Mouse (Mus musculus): Measurements from ENCODE around the gene Slc15a4. TPM values are rescaled to one million over a fixed set of nuclear protein-coding genes. Genes with fewer than 3 reads are reported as not detected.

Gene Slc15a4
- total RNA-seq (2021), result 10 to 100 TPM; 10.7 to 12.1 TPM

- no peak for DNase-seq
- intact Hi-C loops (cut with DNase I), result no loop called here
These were observed at the start of gene Slc15a4, which contains the start of gene Glt1d1 for GRCm38 (mm10) chr5:127632167-127633145. Gene Slc15a4 (minus strand): TSS chr5:127632897. Gene Glt1d1 (plus strand): TSS chr5:127632262.

DNA sequence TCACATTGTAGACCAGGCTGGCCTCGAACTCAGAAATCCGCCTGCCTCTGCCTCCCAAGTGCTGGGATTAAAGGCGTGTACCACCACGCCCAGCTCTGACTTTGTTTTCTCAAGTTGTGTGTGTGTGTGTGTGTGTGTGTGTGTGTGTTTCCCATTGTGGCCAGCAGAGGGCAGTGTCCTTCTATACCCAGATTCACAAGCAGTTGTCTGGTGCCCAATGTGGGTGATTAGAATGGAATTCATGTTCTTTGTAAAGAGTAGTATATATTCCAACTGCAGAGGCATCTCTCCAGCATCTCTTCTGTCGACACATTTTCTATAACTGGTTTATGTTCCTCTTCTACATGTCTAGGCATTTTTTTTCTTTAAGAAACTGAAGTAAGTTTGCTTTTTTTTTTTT is 45.8 kb upstream of the Slc15a4 start:
- no peak for DNase-seq
- intact Hi-C loops (cut with DNase I), result no loop called here

DNA sequence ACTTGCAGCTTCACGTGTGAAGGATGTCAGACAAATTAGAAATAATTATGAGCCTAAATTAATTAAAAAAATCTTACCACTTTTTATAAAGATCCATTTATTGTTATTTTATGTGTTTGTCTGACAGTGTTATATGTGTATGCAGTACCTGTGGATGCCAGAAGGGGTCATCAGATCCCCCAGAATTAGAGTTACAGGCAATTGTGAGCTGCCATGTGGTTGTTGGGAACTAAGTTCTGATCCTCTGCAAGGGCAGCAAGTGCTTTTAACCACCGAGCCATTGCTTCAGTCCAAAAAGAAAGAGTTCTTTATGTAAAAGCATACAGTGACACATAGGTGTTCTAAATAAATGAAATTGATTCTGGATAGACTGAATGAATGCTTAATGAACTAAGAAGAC is 44.9 kb upstream of the Slc15a4 start:
- DNase-seq, result no peak
- intact Hi-C loops (cut with DNase I), result no loop called here

- DNase-seq, result no peak
- intact Hi-C loops (cut with DNase I), result no loop called here
These were observed 41.2 kb upstream of the Slc15a4 start for GRCm38 (mm10) chr5:127673913-127674312.

DNA sequence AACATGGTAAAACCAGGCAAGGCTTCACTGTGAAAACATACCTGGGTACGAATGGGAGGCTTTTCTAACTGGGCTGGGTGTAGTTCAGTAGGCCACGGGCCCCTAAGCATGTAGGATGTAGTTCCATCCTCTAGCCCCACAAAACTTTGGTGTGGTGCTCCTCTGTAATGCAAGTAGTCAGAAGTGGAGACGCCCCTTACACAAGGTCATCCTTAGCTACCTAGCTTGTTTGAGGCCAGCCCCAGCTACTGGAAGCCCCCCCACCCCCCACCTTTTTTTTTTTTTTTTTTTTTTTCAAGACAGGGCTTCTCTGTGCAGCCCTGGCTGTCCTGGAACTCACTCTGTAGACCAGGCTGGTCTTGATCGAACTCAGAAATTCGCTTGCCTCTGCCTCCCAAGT is 28.3 kb upstream of the Slc15a4 start:
- no peak for DNase-seq
- intact Hi-C loops (cut with DNase I), result no loop called here

GRCm38 (mm10) chr5:127660267-127660666 is 27.6 kb upstream of the Slc15a4 start:
- DNase-seq, result no peak
- intact Hi-C loops (cut with DNase I), result no loop called here

DNA sequence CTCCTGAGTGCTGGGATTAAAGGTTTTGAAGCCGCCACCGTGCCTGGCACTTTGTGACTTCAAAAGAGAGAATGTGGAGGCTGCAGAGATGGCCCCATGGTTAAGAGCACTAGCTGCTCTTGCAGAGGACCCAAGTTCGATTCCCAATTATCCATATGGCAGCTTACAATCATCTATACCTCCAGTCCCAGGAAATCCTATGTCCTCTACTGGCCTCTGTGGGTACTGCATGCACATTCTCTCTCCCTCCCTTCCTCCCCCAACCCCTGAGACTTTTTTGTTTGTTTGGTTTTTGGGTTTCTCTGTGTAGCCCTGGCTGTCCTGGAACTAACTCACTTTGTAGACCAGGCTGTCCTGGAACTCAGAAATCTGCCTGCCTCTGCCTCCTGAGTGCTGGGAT is 26.6 kb upstream of the Slc15a4 start:
- intact Hi-C loops (cut with DNase I), result no loop called here
- DNase-seq, result no peak

GRCm38 (mm10) chr5:127658257-127658656 is 25.6 kb upstream of the Slc15a4 start:
- intact Hi-C loops (cut with DNase I), result no loop called here
- DNase-seq, result no peak

- no peak for DNase-seq
- intact Hi-C loops (cut with DNase I), result no loop called here
These were observed 16.4 kb upstream of the Slc15a4 start for GRCm38 (mm10) chr5:127649077-127649476.

- DNase-seq, result peak; percentile 4 to 6
- intact Hi-C loops (cut with DNase I), result no loop called here
These were observed 15.3 kb upstream of the Slc15a4 start for GRCm38 (mm10) chr5:127648046-127648445.

GRCm38 (mm10) chr5:127641185-127641958 is 8.7 kb upstream of the Slc15a4 start:
- intact Hi-C loops (cut with DNase I), result no loop called here
- DNase-seq, result no peak

DNA sequence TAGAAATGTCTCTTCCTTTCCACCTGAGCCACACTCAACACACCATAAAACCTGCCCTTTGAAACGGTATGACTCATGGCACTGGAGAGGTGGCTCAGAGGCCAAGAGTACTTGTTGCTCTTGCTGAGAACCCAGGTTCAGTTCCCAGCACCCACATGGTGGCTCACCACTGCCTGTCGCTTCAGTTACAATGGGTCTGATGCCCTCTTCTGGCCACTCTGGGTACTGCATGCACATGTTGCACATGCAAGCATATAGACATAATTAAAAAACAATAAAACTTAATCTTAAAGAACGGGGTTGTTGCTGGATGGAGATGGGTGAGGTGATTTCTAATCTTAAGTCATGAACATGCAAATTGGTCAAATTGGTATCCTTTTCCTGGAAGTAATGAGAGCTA is 7.7 kb upstream of the Slc15a4 start:
- intact Hi-C loops (cut with DNase I), result no loop called here
- no peak for DNase-seq

DNA sequence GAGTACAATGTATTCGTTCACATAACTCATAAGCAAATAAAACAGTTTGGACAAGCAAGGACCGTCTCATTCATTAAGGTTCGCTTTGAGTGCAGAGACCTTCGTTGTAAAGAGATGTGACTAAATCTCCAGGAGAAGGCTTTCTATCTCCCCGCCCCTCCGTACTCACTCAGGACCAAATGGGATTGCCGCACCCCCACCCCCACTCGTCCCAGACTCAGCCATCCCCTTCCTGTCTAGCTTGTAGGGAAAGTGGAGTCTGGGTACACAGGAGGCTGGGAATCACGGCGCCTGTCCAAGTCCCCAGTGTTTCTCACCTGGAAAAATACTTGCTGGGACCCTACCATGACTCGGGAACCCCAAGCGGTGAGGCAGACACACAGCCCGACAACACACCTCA is 6.9 kb upstream of the Slc15a4 start:
- intact Hi-C loops (cut with DNase I), result no loop called here
- no peak for DNase-seq

DNA sequence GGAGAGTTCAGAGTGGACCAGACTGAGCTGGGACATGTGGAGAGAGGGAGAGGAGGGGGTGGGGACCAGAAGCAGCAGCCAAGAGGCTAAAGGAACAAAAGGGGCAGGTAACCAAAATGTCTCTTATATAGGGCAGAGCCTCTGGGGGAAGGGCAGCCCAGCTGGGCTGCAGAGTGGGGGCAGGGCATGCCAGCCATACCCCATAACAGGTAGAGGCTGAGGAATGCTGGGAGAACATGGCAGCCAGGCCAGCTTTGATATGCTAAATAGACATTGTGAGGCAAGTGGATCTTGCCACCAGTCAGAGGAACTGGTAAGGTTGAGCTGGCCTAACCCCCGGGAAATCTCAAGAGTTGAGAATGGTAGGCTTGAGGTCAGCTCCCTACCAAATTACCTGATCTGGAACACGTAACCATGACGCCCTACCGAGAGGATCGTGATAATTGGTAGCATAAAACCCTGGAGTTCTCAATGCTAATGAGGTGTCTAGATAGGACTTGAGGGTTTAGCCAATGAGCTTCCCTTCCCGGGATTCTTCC is 6.4 kb upstream of the Slc15a4 start:
- intact Hi-C loops (cut with DNase I), result no loop called here
- DNase-seq, result no peak

DNA sequence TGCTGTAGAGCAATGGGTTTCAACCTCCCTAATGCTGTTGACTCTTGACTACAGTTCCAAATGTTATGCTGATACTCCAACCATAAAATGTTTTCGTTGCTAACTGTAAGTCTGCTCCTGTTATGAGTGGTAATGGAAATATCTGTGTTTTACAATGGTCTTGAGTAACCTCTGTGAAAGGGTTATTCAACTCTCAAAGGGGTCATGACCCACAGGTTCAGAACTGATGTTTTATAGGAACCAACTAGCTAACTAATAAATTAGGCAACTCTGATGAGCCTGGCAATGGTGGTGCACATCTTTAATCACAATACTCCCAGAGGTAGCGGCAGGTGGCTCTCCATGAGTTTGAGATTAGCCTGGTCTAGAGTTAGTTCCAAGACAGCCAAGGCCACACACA is 5.5 kb upstream of the Slc15a4 start:
- intact Hi-C loops (cut with DNase I), result no loop called here
- DNase-seq, result no peak

DNA sequence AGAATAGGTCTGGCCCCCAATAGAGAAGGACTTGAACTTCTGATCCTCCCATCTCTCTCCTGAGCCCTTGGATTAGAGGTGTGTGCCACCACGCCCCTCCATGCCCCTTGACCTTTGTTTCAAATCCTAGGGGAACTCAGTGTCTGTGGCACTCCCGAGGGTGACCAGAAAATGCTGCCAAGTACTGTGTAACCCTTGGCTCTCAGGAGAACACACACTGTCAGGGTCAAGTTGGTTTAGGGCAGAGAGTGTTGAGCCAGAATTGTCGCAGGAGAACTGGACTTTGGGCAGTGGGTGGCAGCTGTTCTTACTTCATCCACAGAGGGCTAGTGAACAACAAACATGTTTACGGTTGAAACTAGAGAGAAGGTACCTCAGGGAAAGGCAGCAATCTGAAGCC is 4.9 kb upstream of the Slc15a4 start:
- intact Hi-C loops (cut with DNase I), result no loop called here
- no peak for DNase-seq

DNA sequence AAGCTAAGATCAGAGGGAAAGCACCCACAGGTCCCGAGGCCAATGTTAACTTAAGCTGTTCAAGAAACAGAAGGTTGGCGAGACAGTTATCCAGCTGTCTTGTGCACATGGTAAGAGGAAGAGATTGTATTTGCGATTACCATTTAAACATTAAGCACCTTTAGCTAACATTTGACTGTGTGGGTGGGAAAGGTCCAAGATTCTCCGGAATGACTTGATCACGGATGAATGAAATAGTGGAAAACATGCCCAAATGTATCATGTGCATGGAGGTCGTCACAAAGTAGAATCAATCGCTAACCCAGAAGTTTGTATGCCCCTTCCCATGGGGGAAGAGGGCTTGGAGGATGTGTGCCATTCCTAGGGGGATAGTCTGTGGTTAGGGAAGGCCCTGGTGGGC is 969 bp upstream of the Slc15a4 start:
- intact Hi-C loops (cut with DNase I), result no loop called here
- DNase-seq, result no peak

GRCm38 (mm10) chr5:127633188-127633587 is 491 bp upstream of the Slc15a4 start:
- intact Hi-C loops (cut with DNase I), result no loop called here
- DNase-seq, result no peak

- intact Hi-C loops (cut with DNase I), result no loop called here
- DNase-seq, result no peak
These were observed 1.0 kb downstream of the Slc15a4 start for GRCm38 (mm10) chr5:127631671-127632070.

- intact Hi-C loops (cut with DNase I), result no loop called here
- DNase-seq, result no peak
These were observed 5.5 kb downstream of the Slc15a4 start for GRCm38 (mm10) chr5:127627242-127627641.

DNA sequence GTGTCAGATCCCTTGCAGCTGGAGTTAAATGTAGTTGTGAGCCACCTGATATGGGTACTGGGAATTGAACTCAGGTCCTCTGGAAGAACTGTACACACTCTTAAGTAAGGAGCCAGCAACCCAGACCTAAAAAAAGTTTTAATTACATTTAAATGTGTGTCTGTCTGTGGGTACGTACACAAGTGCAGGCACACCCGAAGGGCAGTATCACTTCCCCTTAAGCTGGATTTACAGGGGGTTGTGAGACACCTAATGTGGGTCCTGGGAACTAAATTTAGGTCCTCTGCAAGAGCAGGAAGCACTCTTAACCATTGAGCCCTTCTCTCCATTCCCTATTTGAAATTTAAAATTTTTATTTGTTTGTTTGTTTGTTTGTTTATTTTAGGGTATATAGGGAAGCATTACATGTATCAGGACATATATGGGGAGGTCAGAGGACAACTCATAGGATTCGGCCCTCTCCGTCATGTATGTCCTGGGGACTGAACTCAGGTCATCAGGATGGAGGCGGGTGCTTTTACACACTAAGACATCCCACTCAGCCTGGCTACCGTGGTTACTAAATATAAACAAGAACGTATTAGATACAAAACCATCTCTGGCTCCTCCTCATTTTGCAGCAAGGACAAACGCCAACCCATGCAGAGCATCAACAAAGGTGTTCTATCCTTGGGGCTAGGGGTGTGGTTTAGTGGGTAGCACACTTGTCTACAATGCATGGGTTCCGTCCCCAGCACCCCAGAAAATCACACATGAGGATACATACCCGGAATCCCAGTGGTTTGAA is 8.1 kb downstream of the Slc15a4 start:
- intact Hi-C loops (cut with DNase I), result no loop called here
- no peak for DNase-seq
